Mouse (Mus musculus): ENCODE data around the gene Gm48552. TPM values are rescaled to one million over a fixed set of nuclear protein-coding genes. Genes with fewer than 3 reads are reported as not detected.
A peak's percentile ranks its signal among the peaks of the same experiment; 100 is the strongest.

The Gm48552 gene
- polyA plus RNA-seq, 1 experiment from 2014 or later = 0.31 TPM

- H3K9me3 ChIP-seq (ENCODE audit: control insufficient read depth) = no peaks in the 10 kb centered on the region
- H3K27me3 ChIP-seq (replicated peaks; ENCODE audit: control insufficient read depth, insufficient read depth, low read length) = peaks cover 17% of the 10 kb centered on the region
- peak overlapping the region; percentile 97 for H3K4me2 ChIP-seq (replicated peaks; ENCODE audit: low read depth)
- peak; percentile 28 for ATAC-seq
- H3K9ac ChIP-seq (ENCODE audit: low read depth, low read length) = peak overlapping the region; percentile 71
- TF ChIP-seq CTCF (IDR thresholded peaks at IDR 0.05; ENCODE audit: low read depth) = peak; percentile 32
- peak overlapping the region; percentile 87 for H3K4me3 ChIP-seq (ENCODE audit: low read depth, low read length)
- 0 out of 2 replicates have a peak, but pooled peaks cover 4% of the 10 kb centered on the region for H3K4me1 ChIP-seq (replicated peaks; ENCODE audit: control insufficient read depth, insufficient read depth, low read length)
- WGBS = 1% methylated on average over 20 of the region's 20 CpGs
- H3K36me3 ChIP-seq (ENCODE audit: control insufficient read depth, insufficient read depth) = no peaks in the 10 kb centered on the region
- peak overlapping the region; percentile 87 for H3K27ac ChIP-seq (ENCODE audit: low read depth, low read length)
Measured at GRCm38 (mm10) chr10:81429605-81430061, 40.8 kb downstream of the Gm48552 start.

GRCm38 (mm10) chr10:81430141-81430830 is 41.5 kb downstream of the Gm48552 start:
- Histone ChIP-seq H3K9me3 (ENCODE audit: control insufficient read depth) (no peaks in the 10 kb centered on the region), H3K27me3 (replicated peaks; ENCODE audit: control insufficient read depth, insufficient read depth, low read length) (peaks cover 14% of the 10 kb centered on the region), H3K9ac (ENCODE audit: low read depth, low read length) (peak overlapping the region; percentile 71), H3K4me1 (replicated peaks; ENCODE audit: control insufficient read depth, insufficient read depth, low read length) (0 out of 2 replicates have a peak, but pooled peaks cover 4% of the 10 kb centered on the region), H3K4me2 (replicated peaks; ENCODE audit: low read depth) (peak overlapping the region; percentile 97), H3K36me3 (ENCODE audit: control insufficient read depth, insufficient read depth) (no peaks in the 10 kb centered on the region), H3K4me3 (ENCODE audit: low read depth, low read length) (peak overlapping the region; percentile 87), H3K27ac (ENCODE audit: low read depth, low read length) (peak overlapping the region; percentile 87)
- TF ChIP-seq CTCF (IDR thresholded peaks at IDR 0.05; ENCODE audit: low read depth) = no peak
- ATAC-seq = peak; percentile 11
- under 1% methylated on average over 56 of the region's 89 CpGs for WGBS

GRCm38 (mm10) chr10:81430831-81431525 is 42.2 kb downstream of the Gm48552 start:
- Histone ChIP-seq H3K27me3 (replicated peaks; ENCODE audit: control insufficient read depth, insufficient read depth, low read length) (peaks cover 7% of the 10 kb centered on the region; the same call in 1 of the 2 replicates), H3K27ac (ENCODE audit: low read depth, low read length) (peak overlapping the region; percentile 87), H3K9me3 (ENCODE audit: control insufficient read depth) (no peaks in the 10 kb centered on the region), H3K4me3 (ENCODE audit: low read depth, low read length) (peak overlapping the region; percentile 87), H3K4me1 (replicated peaks; ENCODE audit: control insufficient read depth, insufficient read depth, low read length) (0 out of 2 replicates have a peak, but pooled peaks cover 4% of the 10 kb centered on the region), H3K36me3 (ENCODE audit: control insufficient read depth, insufficient read depth) (no peaks in the 10 kb centered on the region), H3K9ac (ENCODE audit: low read depth, low read length) (peak overlapping the region; percentile 71), H3K4me2 (replicated peaks; ENCODE audit: low read depth) (peak overlapping the region; percentile 97)
- ATAC-seq = peak; percentile 1; the same call in 1 of the 2 replicates
- WGBS = 2% methylated on average over 53 of the region's 70 CpGs
- TF ChIP-seq CTCF (IDR thresholded peaks at IDR 0.05; ENCODE audit: low read depth) = no peak

- peak overlapping the region; percentile 97 for H3K4me2 ChIP-seq (replicated peaks; ENCODE audit: low read depth)
- TF ChIP-seq CTCF (IDR thresholded peaks at IDR 0.05; ENCODE audit: low read depth) = no peak
- no peak overlapping the region for H3K27ac ChIP-seq (ENCODE audit: low read depth, low read length)
- no peak for ATAC-seq
- 0 out of 2 replicates have a peak, but pooled peaks cover 7% of the 10 kb centered on the region for H3K27me3 ChIP-seq (replicated peaks; ENCODE audit: control insufficient read depth, insufficient read depth, low read length)
- 22% methylated on average over 15 of the region's 15 CpGs for WGBS
- H3K9ac ChIP-seq (ENCODE audit: low read depth, low read length) = no peak overlapping the region
- no peaks in the 10 kb centered on the region for H3K36me3 ChIP-seq (ENCODE audit: control insufficient read depth, insufficient read depth)
- no peaks in the 10 kb centered on the region for H3K9me3 ChIP-seq (ENCODE audit: control insufficient read depth)
- peak overlapping the region; percentile 87; the same call in 1 of the 2 replicates for H3K4me3 ChIP-seq (ENCODE audit: low read depth, low read length)
- H3K4me1 ChIP-seq (replicated peaks; ENCODE audit: control insufficient read depth, insufficient read depth, low read length) = 0 out of 2 replicates have a peak, but pooled peaks cover 4% of the 10 kb centered on the region
Measured at GRCm38 (mm10) chr10:81431526-81432168, 42.8 kb downstream of the Gm48552 start.

GRCm38 (mm10) chr10:81432169-81432867 is 43.5 kb downstream of the Gm48552 start:
- Histone ChIP-seq H3K4me1 (replicated peaks; ENCODE audit: control insufficient read depth, insufficient read depth, low read length) (0 out of 2 replicates have a peak, but pooled peaks cover 4% of the 10 kb centered on the region), H3K36me3 (ENCODE audit: control insufficient read depth, insufficient read depth) (no peaks in the 10 kb centered on the region), H3K4me2 (replicated peaks; ENCODE audit: low read depth) (peak overlapping the region; percentile 39; the same call in 1 of the 2 replicates), H3K4me3 (ENCODE audit: low read depth, low read length) (no peak overlapping the region), H3K27me3 (replicated peaks; ENCODE audit: control insufficient read depth, insufficient read depth, low read length) (0 out of 2 replicates have a peak, but pooled peaks cover 5% of the 10 kb centered on the region), H3K9me3 (ENCODE audit: control insufficient read depth) (no peaks in the 10 kb centered on the region), H3K27ac (ENCODE audit: low read depth, low read length) (no peak overlapping the region), H3K9ac (ENCODE audit: low read depth, low read length) (no peak overlapping the region)
- WGBS = 61% methylated on average over 21 of the region's 21 CpGs
- TF ChIP-seq CTCF (IDR thresholded peaks at IDR 0.05; ENCODE audit: low read depth) = no peak
- ATAC-seq = no peak

Measured in intestine, postnatal 0 days (tissue).